Mouse (Mus musculus): ENCODE measurements around the gene Pdzrn3.

The Pdzrn3 gene

GRCm38 (mm10) chr6:101366809-101367602 is 10.7 kb downstream of the Pdzrn3 start:
- CTCF ChIA-PET = no interaction called here

- CTCF ChIA-PET = no interaction called here
These were observed 11.9 kb downstream of the Pdzrn3 start for GRCm38 (mm10) chr6:101365795-101366194.

GRCm38 (mm10) chr6:101363904-101364303 is 13.8 kb downstream of the Pdzrn3 start:
- CTCF ChIA-PET = no interaction called here

- CTCF ChIA-PET = no interaction called here
These were observed 15.0 kb downstream of the Pdzrn3 start for GRCm38 (mm10) chr6:101362728-101363127.

GRCm38 (mm10) chr6:101362268-101362667 is 15.4 kb downstream of the Pdzrn3 start:
- CTCF ChIA-PET = no interaction called here

GRCm38 (mm10) chr6:101360211-101360737 is 17.4 kb downstream of the Pdzrn3 start:
- CTCF ChIA-PET = no interaction called here

- CTCF ChIA-PET = no interaction called here
These were observed 18.1 kb downstream of the Pdzrn3 start for GRCm38 (mm10) chr6:101359646-101360045.

GRCm38 (mm10) chr6:101354887-101355286 is 22.8 kb downstream of the Pdzrn3 start:
- CTCF ChIA-PET = no interaction called here

- CTCF ChIA-PET = no interaction called here
These were observed 23.3 kb downstream of the Pdzrn3 start for GRCm38 (mm10) chr6:101354230-101354881.

- CTCF ChIA-PET = no interaction called here
These were observed 24.0 kb downstream of the Pdzrn3 start for GRCm38 (mm10) chr6:101353701-101354100.

- CTCF ChIA-PET = no interaction called here
These were observed 25.1 kb downstream of the Pdzrn3 start for GRCm38 (mm10) chr6:101352626-101353025.

- CTCF ChIA-PET = interaction anchor here (0.6 kb wide), 1 partner anchor 10 kb away, joined by 4 read pairs; no protein-coding TSS in a partner anchor
These were observed 26.6 kb downstream of the Pdzrn3 start for GRCm38 (mm10) chr6:101351100-101351499.

GRCm38 (mm10) chr6:101350414-101350973 is 27.2 kb downstream of the Pdzrn3 start:
- CTCF ChIA-PET = no interaction called here

GRCm38 (mm10) chr6:101348496-101348895 is 29.2 kb downstream of the Pdzrn3 start:
- CTCF ChIA-PET = no interaction called here

- CTCF ChIA-PET = no interaction called here
These were observed 37.6 kb downstream of the Pdzrn3 start for GRCm38 (mm10) chr6:101340051-101340450.

- CTCF ChIA-PET = no interaction called here
These were observed 39.7 kb downstream of the Pdzrn3 start for GRCm38 (mm10) chr6:101337842-101338528.

- CTCF ChIA-PET = no interaction called here
These were observed 41.0 kb downstream of the Pdzrn3 start for GRCm38 (mm10) chr6:101336660-101337059.

GRCm38 (mm10) chr6:101335744-101336143 is 42.0 kb downstream of the Pdzrn3 start:
- CTCF ChIA-PET = no interaction called here

- CTCF ChIA-PET = no interaction called here
These were observed 43.2 kb downstream of the Pdzrn3 start for GRCm38 (mm10) chr6:101334495-101334894.

- CTCF ChIA-PET = interaction anchor here (0.6 kb wide), 1 partner anchor 16 kb away, joined by 11 read pairs; no protein-coding TSS in a partner anchor
These were observed 47.3 kb downstream of the Pdzrn3 start for GRCm38 (mm10) chr6:101330392-101330791.

GRCm38 (mm10) chr6:101329499-101329898 is 48.2 kb downstream of the Pdzrn3 start:
- CTCF ChIA-PET = no interaction called here

GRCm38 (mm10) chr6:101328514-101328913 is 49.2 kb downstream of the Pdzrn3 start:
- CTCF ChIA-PET = no interaction called here
